Mouse (Mus musculus) adrenal gland, adult 18-20 months (tissue): ENCODE data around the gene Slc17a2. TPM values are rescaled to one million over a fixed set of nuclear protein-coding genes. Genes with fewer than 3 reads are reported as not detected.

Source experiments
- DNase-seq, 2 experiments: peaks; one replicate each; pipeline ENCODE4 v3.0.0; 2021 to 2022; ENCODE audit warnings: low spot score in 2 of 2
- total RNA-seq, 2 experiments: library from RNA; stranded (reverse); gene quantifications; 1 replicate in 1 of 2; 2 replicates in 1 of 2; pipeline ENCODE4 v1.2.3; 2021

Gene Slc17a2
- total RNA-seq, 2 experiments from 2014 or later = not detected

DNA sequence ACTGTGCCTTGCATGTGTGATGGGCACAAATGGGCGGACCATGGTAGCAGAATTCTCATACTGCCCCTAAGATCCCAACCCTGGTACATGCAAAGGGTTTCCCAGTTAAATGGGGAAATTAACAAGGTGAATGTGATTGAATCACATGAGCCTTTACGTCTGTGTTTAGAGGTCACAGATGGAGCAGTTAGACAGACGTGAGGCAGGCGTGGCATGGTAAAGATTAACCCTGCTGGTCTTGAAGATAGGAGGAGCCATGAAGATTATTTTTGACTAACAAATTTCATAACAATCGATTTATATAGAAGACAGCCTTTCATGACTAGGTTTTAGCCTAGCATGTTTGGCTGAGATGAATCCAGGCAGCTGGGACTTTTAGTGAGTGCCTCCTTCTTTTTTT, 66.3 kb downstream of the Slc17a2 start:
- DNase-seq = no peak

Other genes with a start within 250 kb of the Slc17a2 start
- 10 to 100 TPM; 31.7 to 35.9 TPM for gene Hist1h3e, start 244.6 kb upstream of the Slc17a2 start, total RNA-seq
- 1 to 10 TPM; 2.9 to 3.8 TPM for gene Hist1h2ae, start 235.8 kb upstream of the Slc17a2 start, total RNA-seq
- 10 to 100 TPM; 54.4 to 56.8 TPM for gene Hist1h2bg, start 235.6 kb upstream of the Slc17a2 start, total RNA-seq
- 10 to 100 TPM; 15.9 to 21.9 TPM for gene Hist1h2bf, start 232.8 kb upstream of the Slc17a2 start, total RNA-seq
- gene Hist1h2ad, start 232.6 kb upstream of the Slc17a2 start, total RNA-seq = 1 to 10 TPM; 5.6 to 6.1 TPM
- gene Hist1h3d, start 231.2 kb upstream of the Slc17a2 start, total RNA-seq = 1 to 10 TPM; 3.2 to 3.9 TPM
- 100 to 1,000 TPM; 125 to 153 TPM for gene Hist1h4d, start 225.4 kb upstream of the Slc17a2 start, total RNA-seq
- gene Hist1h2be, start 185.9 kb upstream of the Slc17a2 start, total RNA-seq = 10 to 100 TPM in 1 of 2 experiments, 1 to 10 TPM in 1; 9.3 to 13.3 TPM
- 10 to 100 TPM; 33.6 to 39.8 TPM for gene Hist1h1e, start 184.4 kb upstream of the Slc17a2 start, total RNA-seq
- gene Hist1h2ac, start 123.0 kb upstream of the Slc17a2 start, total RNA-seq = 1 to 10 TPM; 2.0 to 2.2 TPM
- gene Hist1h2bc, start 122.8 kb upstream of the Slc17a2 start, total RNA-seq = 100 to 1,000 TPM; 115 to 172 TPM
- not detected for gene Hist1h1t, start 111.2 kb upstream of the Slc17a2 start, total RNA-seq
- 10 to 100 TPM; 79.0 to 94.6 TPM for gene Hist1h4c, start 108.5 kb upstream of the Slc17a2 start, total RNA-seq
- 10 to 100 TPM; 33.3 to 45.6 TPM for gene Hfe, start 96.1 kb upstream of the Slc17a2 start, total RNA-seq
- gene Hist1h1c, start 68.2 kb upstream of the Slc17a2 start, total RNA-seq = 100 to 1,000 TPM; 157 to 187 TPM
- 1 to 10 TPM; 4.6 to 5.4 TPM for gene Hist1h3c, start 61.4 kb upstream of the Slc17a2 start, total RNA-seq
- 10 to 100 TPM; 16.2 to 17.9 TPM for gene Hist1h2bb, start 60.3 kb upstream of the Slc17a2 start, total RNA-seq
- gene Hist1h2ab, start 55.9 kb upstream of the Slc17a2 start, total RNA-seq = 10 to 100 TPM; 19.4 to 19.5 TPM
- 10 to 100 TPM; 16.4 to 23.4 TPM for gene Hist1h3b, start 54.7 kb upstream of the Slc17a2 start, total RNA-seq
- 10 to 100 TPM; 61.2 to 90.4 TPM for gene Hist1h4b, start 50.0 kb upstream of the Slc17a2 start, total RNA-seq
- 10 to 100 TPM; 21.6 to 23.4 TPM for gene Hist1h4a, start 45.8 kb upstream of the Slc17a2 start, total RNA-seq
- 10 to 100 TPM; 18.1 to 28.1 TPM for gene Hist1h3a, start 44.6 kb upstream of the Slc17a2 start, total RNA-seq
- 10 to 100 TPM in 1 of 2 experiments, 1 to 10 TPM in 1; 7.1 to 14.2 TPM for gene Hist1h1a, start 43.3 kb upstream of the Slc17a2 start, total RNA-seq
- not detected for gene Trim38, start 37.1 kb upstream of the Slc17a2 start, total RNA-seq
- gene Slc17a3, start 32.4 kb downstream of the Slc17a2 start, total RNA-seq = under 1 TPM; 0.16 to 0.86 TPM
- gene Slc17a1, start 60.8 kb downstream of the Slc17a2 start, total RNA-seq = not detected
- gene Slc17a4, start 108.0 kb downstream of the Slc17a2 start, total RNA-seq = under 1 TPM in 1 of 2 experiments, not detected in 1; 0.53 TPM
- gene Hist1h2ba, start 127.2 kb downstream of the Slc17a2 start, total RNA-seq = not detected
- not detected for gene Hist1h2aa, start 127.5 kb downstream of the Slc17a2 start, total RNA-seq
- 1 to 10 TPM; 2.6 to 3.3 TPM for gene Scgn, start 184.2 kb downstream of the Slc17a2 start, total RNA-seq